Mouse (Mus musculus) intestine, embryonic 15.5 days (tissue): Measurements from ENCODE around the gene Foxj2. TPM values are rescaled to one million over a fixed set of nuclear protein-coding genes. Genes with fewer than 3 reads are reported as not detected.

ENCODE experiments used
- ATAC-seq: fragments of 200-750 bp; cut with Nextera tagmentation; 2 replicates; pipeline ENCODE4 v1.8.0; 2017; ENCODE audit warnings: moderate TSS enrichment, moderate library complexity
- H3K27ac ChIP-seq: fragments of 300-500 bp; sonication (generic); 2 replicates; pipeline ENCODE4 v1.5.1; 2015; ENCODE audit warnings: mild to moderate bottlenecking, inconsistent platforms
- H3K27me3 ChIP-seq: fragments of 300-500 bp; sonication (generic); replicated peaks from 2 replicates; pipeline ENCODE4 v1.6.1; 2015; ENCODE audit warnings: inconsistent platforms
- H3K36me3 ChIP-seq: fragments of 300-500 bp; sonication (generic); 2 replicates; pipeline ENCODE4 v1.6.1; 2015; ENCODE audit warnings: inconsistent platforms
- H3K4me1 ChIP-seq: fragments of 300-500 bp; sonication (generic); replicated peaks from 2 replicates; pipeline ENCODE4 v1.6.1; 2015; ENCODE audit warnings: inconsistent platforms
- H3K4me2 ChIP-seq: fragments of 300-500 bp; sonication (generic); replicated peaks from 2 replicates; pipeline ENCODE4 v1.6.1; 2015; ENCODE audit warnings: mild to moderate bottlenecking, inconsistent platforms
- H3K4me3 ChIP-seq: fragments of 300-500 bp; sonication (generic); replicated peaks from 2 replicates; pipeline ENCODE4 v1.5.1; 2015; ENCODE audit warnings: inconsistent platforms
- H3K9ac ChIP-seq: fragments of 300-500 bp; sonication (generic); 2 replicates; pipeline ENCODE4 v1.6.1; 2015; ENCODE audit warnings: inconsistent platforms
- H3K9me3 ChIP-seq: fragments of 300-500 bp; sonication (generic); 2 replicates; pipeline ENCODE4 v1.6.1; 2016; ENCODE audit warnings: inconsistent platforms
- WGBS: fragments of 180-500 bp; shearing (Covaris S2); methylation state at CpG from one replicate; pipeline ENCODE4 v1.1.7; 2015; 5-methylcytosine and 5-hydroxymethylcytosine counted together
- polyA plus RNA-seq: library from polyadenylated mRNA; unstranded; fragments of >200 nt; fragmentation: Nextera tagmentation; extraction: Ambion mirVana; gene quantifications from 2 replicates; pipeline ENCODE4 v1.2.1, GENCODE M21; 2015

Gene Foxj2
- polyA plus RNA-seq, 1 experiment from 2014 or later, result 3.9 TPM

- WGBS, result 29% methylated on average over 15 of the region's 15 CpGs
- Histone ChIP-seq H3K4me3 (peak overlapping the region; percentile 94), H3K27ac (no peak overlapping the region), H3K27me3 (no peaks in the 10 kb centered on the region), H3K4me1 (peaks cover 26% of the 10 kb centered on the region), H3K9ac (peak overlapping the region; percentile 89), H3K36me3 (no peaks in the 10 kb centered on the region), H3K9me3 (no peaks in the 10 kb centered on the region), H3K4me2 (peak overlapping the region; percentile 84)
- ATAC-seq, result peak; percentile 13; the same call in 1 of the 2 replicates
Observed at GRCm38 (mm10) chr6:122820799-122821650, 1.3 kb downstream of the Foxj2 start.

GRCm38 (mm10) chr6:122821822-122822221 lies 2.1 kb downstream of the Foxj2 start:
- peak overlapping the region; percentile 84 for H3K4me2 ChIP-seq
- peaks cover 32% of the 10 kb centered on the region for H3K4me1 ChIP-seq

GRCm38 (mm10) chr6:122824086-122824485 lies 4.4 kb downstream of the Foxj2 start:
- Histone ChIP-seq H3K27me3 (no peaks in the 10 kb centered on the region), H3K9me3 (no peaks in the 10 kb centered on the region), H3K27ac (no peak overlapping the region), H3K9ac (no peak overlapping the region), H3K4me3 (no peak overlapping the region), H3K4me1 (peaks cover 34% of the 10 kb centered on the region), H3K4me2 (no peak overlapping the region), H3K36me3 (no peaks in the 10 kb centered on the region)
- 67% methylated on average over 10 of the region's 10 CpGs for WGBS
- no peak for ATAC-seq

More at GRCm38 (mm10) chr6:122821822-122822221, 2.1 kb downstream of the Foxj2 start:
- Histone ChIP-seq H3K27me3 (no peaks in the 10 kb centered on the region), H3K4me3 (no peak overlapping the region), H3K36me3 (no peaks in the 10 kb centered on the region), H3K27ac (no peak overlapping the region), H3K9me3 (no peaks in the 10 kb centered on the region), H3K9ac (no peak overlapping the region)
- no peak for ATAC-seq
- 64% methylated on average over 9 of the region's 9 CpGs for WGBS

GRCm38 (mm10) chr6:122825166-122825565 lies 5.5 kb downstream of the Foxj2 start:
- no peaks in the 10 kb centered on the region for H3K36me3 ChIP-seq
- H3K4me2 ChIP-seq, result peak overlapping the region; percentile 82
- no peak overlapping the region for H3K27ac ChIP-seq
- no peak overlapping the region for H3K4me3 ChIP-seq
- no peaks in the 10 kb centered on the region for H3K27me3 ChIP-seq
- no peak for ATAC-seq
- no peaks in the 10 kb centered on the region for H3K9me3 ChIP-seq
- peaks cover 34% of the 10 kb centered on the region for H3K4me1 ChIP-seq
- H3K9ac ChIP-seq, result no peak overlapping the region
- 79% methylated on average over 9 of the region's 9 CpGs for WGBS

GRCm38 (mm10) chr6:122825923-122826742 lies 6.4 kb downstream of the Foxj2 start:
- no peaks in the 10 kb centered on the region for H3K9me3 ChIP-seq
- H3K4me2 ChIP-seq, result peak overlapping the region; percentile 82
- H3K27me3 ChIP-seq, result no peaks in the 10 kb centered on the region
- 4% methylated on average over 29 of the region's 29 CpGs for WGBS
- peak overlapping the region; percentile 42; the same call in 1 of the 2 replicates for H3K9ac ChIP-seq
- 0 out of 2 replicates have a peak, but pooled peaks cover 1% of the 10 kb centered on the region for H3K36me3 ChIP-seq
- ATAC-seq, result peak; percentile 95
- H3K27ac ChIP-seq, result peak overlapping the region; percentile 74
- H3K4me1 ChIP-seq, result peaks cover 26% of the 10 kb centered on the region
- H3K4me3 ChIP-seq, result peak overlapping the region; percentile 36

DNA sequence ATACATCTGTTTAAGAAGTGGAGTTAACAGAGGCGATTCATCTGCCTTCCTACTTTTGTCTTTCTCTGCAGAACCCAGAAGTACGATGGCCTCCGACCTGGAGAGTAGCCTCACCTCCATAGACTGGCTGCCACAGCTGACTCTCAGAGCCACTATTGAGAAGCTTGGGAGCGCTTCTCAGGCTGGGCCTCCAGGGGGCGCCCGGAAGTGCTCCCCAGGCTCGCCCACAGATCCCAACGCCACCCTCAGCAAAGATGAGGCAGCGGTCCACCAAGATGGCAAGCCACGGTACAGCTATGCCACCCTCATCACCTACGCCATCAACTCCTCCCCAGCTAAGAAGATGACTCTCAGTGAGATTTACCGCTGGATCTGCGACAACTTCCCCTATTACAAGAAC lies 8.4 kb downstream of the Foxj2 start:
- WGBS, result 54% methylated on average over 13 of the region's 13 CpGs
- peaks cover 3% of the 10 kb centered on the region; the same call in 1 of the 2 replicates for H3K36me3 ChIP-seq

GRCm38 (mm10) chr6:122832880-122833279 lies 13.2 kb downstream of the Foxj2 start:
- Histone ChIP-seq H3K27me3 (no peaks in the 10 kb centered on the region), H3K27ac (no peak overlapping the region), H3K9ac (no peak overlapping the region), H3K4me3 (no peak overlapping the region), H3K4me1 (no peaks in the 10 kb centered on the region), H3K4me2 (no peak overlapping the region), H3K36me3 (peaks cover 28% of the 10 kb centered on the region), H3K9me3 (no peaks in the 10 kb centered on the region)
- 85% methylated on average over 7 of the region's 7 CpGs for WGBS
- no peak for ATAC-seq

More for the DNA sequence above, 8.4 kb downstream of the Foxj2 start:
- H3K9ac ChIP-seq, result no peak overlapping the region
- H3K9me3 ChIP-seq, result no peaks in the 10 kb centered on the region
- H3K27ac ChIP-seq, result no peak overlapping the region
- ATAC-seq, result no peak
- no peak overlapping the region for H3K4me3 ChIP-seq
- no peaks in the 10 kb centered on the region for H3K27me3 ChIP-seq
- H3K4me1 ChIP-seq, result peaks cover 18% of the 10 kb centered on the region
- H3K4me2 ChIP-seq, result no peak overlapping the region

- Histone ChIP-seq H3K36me3 (peaks cover 32% of the 10 kb centered on the region), H3K9ac (no peak overlapping the region), H3K27ac (no peak overlapping the region), H3K9me3 (no peaks in the 10 kb centered on the region), H3K4me3 (no peak overlapping the region), H3K27me3 (no peaks in the 10 kb centered on the region), H3K4me2 (no peak overlapping the region), H3K4me1 (no peaks in the 10 kb centered on the region)
- ATAC-seq, result no peak
- WGBS, result 65% methylated on average over 4 of the region's 4 CpGs
Observed at GRCm38 (mm10) chr6:122834365-122834764, 14.7 kb downstream of the Foxj2 start.

DNA sequence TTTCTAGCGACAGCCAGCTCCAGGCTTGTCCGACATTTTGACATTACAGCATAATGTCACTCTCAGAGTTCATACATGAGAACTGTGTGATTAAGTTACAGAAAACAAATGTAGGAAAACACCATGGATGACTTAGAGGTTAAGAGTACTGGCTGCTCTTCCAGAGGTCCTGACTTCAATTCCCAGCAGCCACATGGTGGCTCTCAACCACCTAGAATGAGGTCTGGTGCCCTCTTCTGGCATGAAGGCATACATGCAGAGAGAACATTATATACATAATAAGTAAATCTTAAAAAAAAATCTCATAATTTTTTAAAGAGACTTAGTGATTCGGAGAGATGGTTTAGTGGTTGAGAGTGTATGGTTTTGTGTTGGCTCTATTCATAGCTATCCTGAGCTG lies 17.3 kb downstream of the Foxj2 start:
- H3K27ac ChIP-seq, result no peak overlapping the region
- no peak overlapping the region for H3K4me3 ChIP-seq
- H3K4me1 ChIP-seq, result no peaks in the 10 kb centered on the region
- WGBS, result 99% methylated on average over 3 of the region's 3 CpGs
- no peaks in the 10 kb centered on the region for H3K9me3 ChIP-seq
- H3K27me3 ChIP-seq, result no peaks in the 10 kb centered on the region
- no peak overlapping the region for H3K9ac ChIP-seq
- peaks cover 43% of the 10 kb centered on the region for H3K36me3 ChIP-seq
- H3K4me2 ChIP-seq, result no peak overlapping the region
- no peak for ATAC-seq

DNA sequence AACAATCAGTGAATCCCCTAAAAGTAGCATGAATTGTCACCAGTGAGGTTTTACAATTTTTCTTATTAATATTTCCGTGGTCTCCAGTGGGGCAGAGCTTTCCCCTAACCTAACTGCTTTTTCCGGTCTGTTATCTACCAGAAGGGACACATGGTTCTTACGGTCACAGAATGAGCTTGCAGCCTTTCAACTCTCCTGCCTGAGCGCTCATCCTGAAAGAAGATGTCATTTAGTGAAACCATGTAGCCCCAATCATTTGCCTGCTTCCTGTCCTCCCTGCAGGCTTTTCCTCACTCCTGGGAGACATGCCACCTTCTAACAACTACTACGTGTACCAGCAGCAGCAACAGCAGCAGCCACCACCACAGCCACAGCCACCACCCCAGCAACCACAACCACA lies 17.8 kb downstream of the Foxj2 start:
- no peaks in the 10 kb centered on the region for H3K27me3 ChIP-seq
- H3K27ac ChIP-seq, result no peak overlapping the region
- no peak for ATAC-seq
- H3K4me3 ChIP-seq, result no peak overlapping the region
- no peak overlapping the region for H3K4me2 ChIP-seq
- no peaks in the 10 kb centered on the region for H3K9me3 ChIP-seq
- 92% methylated on average over 5 of the region's 5 CpGs for WGBS
- H3K36me3 ChIP-seq, result peaks cover 43% of the 10 kb centered on the region
- H3K9ac ChIP-seq, result no peak overlapping the region
- no peaks in the 10 kb centered on the region for H3K4me1 ChIP-seq

DNA sequence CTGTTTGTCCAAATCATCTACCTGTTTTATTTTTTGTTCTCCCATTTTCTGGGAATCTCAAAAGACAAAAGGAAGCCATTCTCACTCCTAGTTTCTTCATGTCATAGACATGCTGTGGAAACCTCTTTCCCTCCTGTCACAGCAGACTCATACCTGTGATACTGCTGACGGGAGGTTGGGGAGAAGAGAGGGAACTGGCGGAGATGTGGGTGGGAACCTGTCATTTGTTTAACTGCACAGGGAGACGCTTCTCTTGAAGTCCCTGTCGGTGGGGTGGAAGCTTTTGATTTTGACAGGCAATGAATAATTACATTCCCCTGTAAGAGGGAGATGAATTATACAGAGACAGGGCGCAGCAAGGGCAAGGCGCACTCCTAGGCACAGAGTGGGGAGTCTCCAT lies 24.0 kb downstream of the Foxj2 start:
- H3K4me2 ChIP-seq, result no peak overlapping the region
- H3K36me3 ChIP-seq, result peaks cover 22% of the 10 kb centered on the region; the same call in 1 of the 2 replicates
- H3K9ac ChIP-seq, result no peak overlapping the region
- no peak overlapping the region for H3K4me3 ChIP-seq
- 65% methylated on average over 6 of the region's 6 CpGs for WGBS
- H3K27ac ChIP-seq, result no peak overlapping the region
- H3K4me1 ChIP-seq, result no peaks in the 10 kb centered on the region
- no peak for ATAC-seq
- H3K27me3 ChIP-seq, result no peaks in the 10 kb centered on the region
- H3K9me3 ChIP-seq, result no peaks in the 10 kb centered on the region

DNA sequence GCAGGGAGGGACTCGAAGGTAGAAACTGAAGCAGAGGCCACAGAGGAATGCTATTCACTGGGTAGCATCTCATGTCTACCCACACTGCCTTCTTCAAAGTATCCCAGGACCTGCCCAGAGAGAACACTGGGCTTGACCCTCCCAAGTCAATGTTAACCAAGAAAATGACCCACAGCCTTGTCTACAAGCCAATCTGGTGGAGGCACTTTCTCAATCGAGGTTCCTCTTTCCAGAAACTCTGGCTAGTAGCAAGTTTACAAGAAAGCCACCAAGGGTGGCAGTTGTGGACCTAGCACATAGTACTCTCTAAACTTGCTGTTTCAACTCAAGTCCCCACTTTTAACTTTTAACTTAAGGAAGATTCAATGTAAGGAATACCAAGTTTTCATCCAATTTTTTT lies 33.0 kb downstream of the Foxj2 start:
- H3K9me3 ChIP-seq, result no peaks in the 10 kb centered on the region
- H3K4me2 ChIP-seq, result no peak overlapping the region
- H3K27ac ChIP-seq, result no peak overlapping the region
- H3K36me3 ChIP-seq, result no peaks in the 10 kb centered on the region
- H3K27me3 ChIP-seq, result no peaks in the 10 kb centered on the region
- H3K4me1 ChIP-seq, result no peaks in the 10 kb centered on the region
- no peak overlapping the region for H3K9ac ChIP-seq
- 50% methylated on average over 2 of the region's 2 CpGs for WGBS
- no peak overlapping the region for H3K4me3 ChIP-seq
- ATAC-seq, result no peak
